Mouse (Mus musculus): ENCODE results near the gene Cd151. TPM values are rescaled to one million over a fixed set of nuclear protein-coding genes. Genes with fewer than 3 reads are reported as not detected.

Cd151 gene
- polyA plus RNA-seq, 1 experiment, result 414 TPM

GRCm38 (mm10) chr7:141486239-141486638 lies 19.0 kb downstream of the Cd151 start:
- 95% methylated on average over 1 of the region's 1 CpGs for WGBS
- Histone ChIP-seq H3K4me1 (ENCODE audit: control insufficient read depth, insufficient read depth, insufficient read length, low read length) (peaks cover 10% of the 10 kb centered on the region; the same call in 1 of the 2 replicates), H3K27me3 (ENCODE audit: control insufficient read depth, insufficient read depth, low read length) (peaks cover 17% of the 10 kb centered on the region), H3K4me3 (ENCODE audit: low read depth, low read length) (no peak overlapping the region), H3K27ac (ENCODE audit: insufficient read depth, low read depth, low read length) (no peak overlapping the region), H3K36me3 (ENCODE audit: control insufficient read depth, insufficient read depth, low read length) (no peaks in the 10 kb centered on the region)
- TF ChIP-seq CTCF (IDR thresholded peaks at IDR 0.05; ENCODE audit: extremely low read depth, insufficient read length, insufficient replicate concordance, low read depth, low read length), result no peak
- TF ChIP-seq POLR2A (IDR thresholded peaks at IDR 0.05; ENCODE audit: low read depth, low read length), result no peak

- Histone ChIP-seq H3K4me1 (ENCODE audit: control insufficient read depth, insufficient read depth, insufficient read length, low read length) (peaks cover 7% of the 10 kb centered on the region; the same call in 1 of the 2 replicates), H3K27me3 (ENCODE audit: control insufficient read depth, insufficient read depth, low read length) (peaks cover 8% of the 10 kb centered on the region), H3K4me3 (ENCODE audit: low read depth, low read length) (no peak overlapping the region), H3K27ac (ENCODE audit: insufficient read depth, low read depth, low read length) (no peak overlapping the region), H3K36me3 (ENCODE audit: control insufficient read depth, insufficient read depth, low read length) (peaks cover 2% of the 10 kb centered on the region; the same call in 1 of the 2 replicates)
- WGBS, result 81% methylated on average over 7 of the region's 7 CpGs
- TF ChIP-seq POLR2A (IDR thresholded peaks at IDR 0.05; ENCODE audit: low read depth, low read length) (no peak), CTCF (IDR thresholded peaks at IDR 0.05; ENCODE audit: extremely low read depth, insufficient read length, insufficient replicate concordance, low read depth, low read length) (no peak)
These were observed 19.9 kb downstream of the Cd151 start for GRCm38 (mm10) chr7:141487141-141487540.

GRCm38 (mm10) chr7:141491151-141491550 lies 24.0 kb downstream of the Cd151 start:
- H3K27me3 ChIP-seq (ENCODE audit: control insufficient read depth, insufficient read depth, low read length), result no peaks in the 10 kb centered on the region
- no peak overlapping the region for H3K27ac ChIP-seq (ENCODE audit: insufficient read depth, low read depth, low read length)
- peaks cover 7% of the 10 kb centered on the region; the same call in 1 of the 2 replicates for H3K36me3 ChIP-seq (ENCODE audit: control insufficient read depth, insufficient read depth, low read length)
- H3K4me3 ChIP-seq (ENCODE audit: low read depth, low read length), result no peak overlapping the region
- no peak for TF ChIP-seq POLR2A (IDR thresholded peaks at IDR 0.05; ENCODE audit: low read depth, low read length)
- TF ChIP-seq CTCF (IDR thresholded peaks at IDR 0.05; ENCODE audit: extremely low read depth, insufficient read length, insufficient replicate concordance, low read depth, low read length), result peak; percentile 45; the same call in 1 of the 2 replicates
- WGBS, result 76% methylated on average over 2 of the region's 2 CpGs
- no peaks in the 10 kb centered on the region for H3K4me1 ChIP-seq (ENCODE audit: control insufficient read depth, insufficient read depth, insufficient read length, low read length)

GRCm38 (mm10) chr7:141492738-141493137 lies 25.5 kb downstream of the Cd151 start:
- Histone ChIP-seq H3K4me3 (ENCODE audit: low read depth, low read length) (no peak overlapping the region), H3K27me3 (ENCODE audit: control insufficient read depth, insufficient read depth, low read length) (no peaks in the 10 kb centered on the region), H3K4me1 (ENCODE audit: control insufficient read depth, insufficient read depth, insufficient read length, low read length) (no peaks in the 10 kb centered on the region), H3K27ac (ENCODE audit: insufficient read depth, low read depth, low read length) (no peak overlapping the region), H3K36me3 (ENCODE audit: control insufficient read depth, insufficient read depth, low read length) (peaks cover 11% of the 10 kb centered on the region; the same call in 1 of the 2 replicates)
- 90% methylated on average over 5 of the region's 5 CpGs for WGBS
- TF ChIP-seq POLR2A (IDR thresholded peaks at IDR 0.05; ENCODE audit: low read depth, low read length) (no peak), CTCF (IDR thresholded peaks at IDR 0.05; ENCODE audit: extremely low read depth, insufficient read length, insufficient replicate concordance, low read depth, low read length) (no peak)

GRCm38 (mm10) chr7:141493729-141494128 lies 26.5 kb downstream of the Cd151 start:
- no peak overlapping the region for H3K4me3 ChIP-seq (ENCODE audit: low read depth, low read length)
- H3K4me1 ChIP-seq (ENCODE audit: control insufficient read depth, insufficient read depth, insufficient read length, low read length), result no peaks in the 10 kb centered on the region
- TF ChIP-seq CTCF (IDR thresholded peaks at IDR 0.05; ENCODE audit: extremely low read depth, insufficient read length, insufficient replicate concordance, low read depth, low read length) (no peak), POLR2A (IDR thresholded peaks at IDR 0.05; ENCODE audit: low read depth, low read length) (no peak)
- 91% methylated on average over 1 of the region's 1 CpGs for WGBS
- no peak overlapping the region for H3K27ac ChIP-seq (ENCODE audit: insufficient read depth, low read depth, low read length)
- H3K36me3 ChIP-seq (ENCODE audit: control insufficient read depth, insufficient read depth, low read length), result peaks cover 11% of the 10 kb centered on the region
- H3K27me3 ChIP-seq (ENCODE audit: control insufficient read depth, insufficient read depth, low read length), result no peaks in the 10 kb centered on the region

GRCm38 (mm10) chr7:141495379-141495778 lies 28.2 kb downstream of the Cd151 start:
- Histone ChIP-seq H3K4me3 (ENCODE audit: low read depth, low read length) (no peak overlapping the region), H3K36me3 (ENCODE audit: control insufficient read depth, insufficient read depth, low read length) (peaks cover 11% of the 10 kb centered on the region), H3K27ac (ENCODE audit: insufficient read depth, low read depth, low read length) (no peak overlapping the region), H3K4me1 (ENCODE audit: control insufficient read depth, insufficient read depth, insufficient read length, low read length) (no peaks in the 10 kb centered on the region), H3K27me3 (ENCODE audit: control insufficient read depth, insufficient read depth, low read length) (no peaks in the 10 kb centered on the region)
- 80% methylated on average over 2 of the region's 2 CpGs for WGBS
- TF ChIP-seq POLR2A (IDR thresholded peaks at IDR 0.05; ENCODE audit: low read depth, low read length) (no peak), CTCF (IDR thresholded peaks at IDR 0.05; ENCODE audit: extremely low read depth, insufficient read length, insufficient replicate concordance, low read depth, low read length) (no peak)

GRCm38 (mm10) chr7:141495940-141496339 lies 28.7 kb downstream of the Cd151 start:
- no peak overlapping the region for H3K27ac ChIP-seq (ENCODE audit: insufficient read depth, low read depth, low read length)
- no peaks in the 10 kb centered on the region for H3K27me3 ChIP-seq (ENCODE audit: control insufficient read depth, insufficient read depth, low read length)
- H3K36me3 ChIP-seq (ENCODE audit: control insufficient read depth, insufficient read depth, low read length), result peaks cover 13% of the 10 kb centered on the region
- H3K4me3 ChIP-seq (ENCODE audit: low read depth, low read length), result no peak overlapping the region
- no peak for TF ChIP-seq CTCF (IDR thresholded peaks at IDR 0.05; ENCODE audit: extremely low read depth, insufficient read length, insufficient replicate concordance, low read depth, low read length)
- no peak for TF ChIP-seq POLR2A (IDR thresholded peaks at IDR 0.05; ENCODE audit: low read depth, low read length)
- no peaks in the 10 kb centered on the region for H3K4me1 ChIP-seq (ENCODE audit: control insufficient read depth, insufficient read depth, insufficient read length, low read length)
- 87% methylated on average over 4 of the region's 4 CpGs for WGBS

Measured in small intestine, adult 2 months (tissue).